Mouse (Mus musculus): ENCODE data around the gene Rfxank. TPM values are rescaled to one million over a fixed set of nuclear protein-coding genes. Genes with fewer than 3 reads are reported as not detected.

Gene Rfxank
- polyA plus RNA-seq (2015; fragmentation: Illumina TruSeq; extraction: RNeasy Lipid Tissue Mini Kit (QIAGEN cat#74804); ENCODE audit: low read depth, low replicate concordance): 14.6 TPM

GRCm38 (mm10) chr8:70139026-70139857, at the start of gene Rfxank, which contains the start of the genes Borcs8 and Mef2b:
Gene Rfxank (minus strand): TSS chr8:70139154.
Gene Borcs8 (plus strand): TSS chr8:70139499.
Gene Mef2b (plus strand): TSS chr8:70139711.

GRCm38 (mm10) chr8:70172043-70172681, 33.2 kb upstream of the Rfxank start, which contains the start of gene Tmem161a:
Gene Tmem161a (plus strand): TSS chr8:70172356.

GRCm38 (mm10) chr8:70131166-70131883, 7.6 kb downstream of the Rfxank start, which contains the start of gene Nr2c2ap:
Gene Nr2c2ap (plus strand): TSS chr8:70131333.

DNA sequence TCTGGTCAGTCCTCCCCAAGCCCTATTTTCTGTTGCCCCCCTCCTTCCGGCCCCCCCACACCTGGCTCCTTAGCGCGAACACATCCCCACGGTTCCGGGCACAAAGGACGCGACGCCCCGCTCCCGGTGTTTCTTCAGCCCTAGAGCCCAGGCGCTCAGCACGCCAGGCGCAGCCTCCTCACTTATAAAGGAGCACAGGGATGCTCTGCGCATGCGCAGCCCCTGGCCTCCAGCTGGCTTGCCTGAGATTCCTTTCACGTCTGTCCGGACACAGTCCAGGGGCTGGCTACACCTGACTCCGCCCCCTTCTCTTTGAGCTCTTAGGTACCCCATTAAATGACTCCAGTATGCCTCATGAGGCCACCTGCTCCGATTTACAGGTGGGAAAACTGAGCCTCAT, 18.3 kb downstream of the Rfxank start, which contains the start of gene Ncan:
Gene Ncan (minus strand): TSS at position 207 of the 400 bp plus-strand sequence.

GRCm38 (mm10) chr8:70083285-70083684, 55.7 kb downstream of the Rfxank start, which contains the start of gene Hapln4:
Gene Hapln4 (plus strand): TSS chr8:70083457.

Other genes with a start within 250 kb of the Rfxank start
- gene Tssk6, start 237.0 kb downstream of the Rfxank start, polyA plus RNA-seq (2015; fragmentation: Illumina TruSeq; extraction: RNeasy Lipid Tissue Mini Kit (QIAGEN cat#74804); ENCODE audit: low read depth, low replicate concordance): not detected
- 228 TPM for gene Ndufa13, start 236.6 kb downstream of the Rfxank start, polyA plus RNA-seq (2015; fragmentation: Illumina TruSeq; extraction: RNeasy Lipid Tissue Mini Kit (QIAGEN cat#74804); ENCODE audit: low read depth, low replicate concordance)
- gene Yjefn3, start 236.4 kb downstream of the Rfxank start, polyA plus RNA-seq (2015; fragmentation: Illumina TruSeq; extraction: RNeasy Lipid Tissue Mini Kit (QIAGEN cat#74804); ENCODE audit: low read depth, low replicate concordance): 14.3 TPM
- 17.6 TPM for gene Gatad2a, start 142.8 kb downstream of the Rfxank start, polyA plus RNA-seq (2015; fragmentation: Illumina TruSeq; extraction: RNeasy Lipid Tissue Mini Kit (QIAGEN cat#74804); ENCODE audit: low read depth, low replicate concordance)
- 56.6 TPM for gene Mau2, start 96.4 kb downstream of the Rfxank start, polyA plus RNA-seq (2015; fragmentation: Illumina TruSeq; extraction: RNeasy Lipid Tissue Mini Kit (QIAGEN cat#74804); ENCODE audit: low read depth, low replicate concordance)
- 40.9 TPM for gene Sugp1, start 96.3 kb downstream of the Rfxank start, polyA plus RNA-seq (2015; fragmentation: Illumina TruSeq; extraction: RNeasy Lipid Tissue Mini Kit (QIAGEN cat#74804); ENCODE audit: low read depth, low replicate concordance)
- 3.4 TPM for gene Tm6sf2, start 66.2 kb downstream of the Rfxank start, polyA plus RNA-seq (2015; fragmentation: Illumina TruSeq; extraction: RNeasy Lipid Tissue Mini Kit (QIAGEN cat#74804); ENCODE audit: low read depth, low replicate concordance)
- gene Hapln4, start 55.7 kb downstream of the Rfxank start, polyA plus RNA-seq (2015; fragmentation: Illumina TruSeq; extraction: RNeasy Lipid Tissue Mini Kit (QIAGEN cat#74804); ENCODE audit: low read depth, low replicate concordance): 85.0 TPM
- 58.0 TPM for gene Ncan, start 18.3 kb downstream of the Rfxank start, polyA plus RNA-seq (2015; fragmentation: Illumina TruSeq; extraction: RNeasy Lipid Tissue Mini Kit (QIAGEN cat#74804); ENCODE audit: low read depth, low replicate concordance)
- gene Nr2c2ap, start 7.8 kb downstream of the Rfxank start, polyA plus RNA-seq (2015; fragmentation: Illumina TruSeq; extraction: RNeasy Lipid Tissue Mini Kit (QIAGEN cat#74804); ENCODE audit: low read depth, low replicate concordance): 29.2 TPM
- 79.7 TPM for gene Borcs8, start 345 bp upstream of the Rfxank start, polyA plus RNA-seq (2015; fragmentation: Illumina TruSeq; extraction: RNeasy Lipid Tissue Mini Kit (QIAGEN cat#74804); ENCODE audit: low read depth, low replicate concordance)
- gene Mef2b, start 557 bp upstream of the Rfxank start, polyA plus RNA-seq (2015; fragmentation: Illumina TruSeq; extraction: RNeasy Lipid Tissue Mini Kit (QIAGEN cat#74804); ENCODE audit: low read depth, low replicate concordance): not detected
- 30.0 TPM for gene Tmem161a, start 33.2 kb upstream of the Rfxank start, polyA plus RNA-seq (2015; fragmentation: Illumina TruSeq; extraction: RNeasy Lipid Tissue Mini Kit (QIAGEN cat#74804); ENCODE audit: low read depth, low replicate concordance)
- gene Slc25a42, start 73.2 kb upstream of the Rfxank start, polyA plus RNA-seq (2015; fragmentation: Illumina TruSeq; extraction: RNeasy Lipid Tissue Mini Kit (QIAGEN cat#74804); ENCODE audit: low read depth, low replicate concordance): 27.2 TPM
- 63.2 TPM for gene Sugp2, start 95.1 kb upstream of the Rfxank start, polyA plus RNA-seq (2015; fragmentation: Illumina TruSeq; extraction: RNeasy Lipid Tissue Mini Kit (QIAGEN cat#74804); ENCODE audit: low read depth, low replicate concordance)
- gene Armc6, start 95.3 kb upstream of the Rfxank start, polyA plus RNA-seq (2015; fragmentation: Illumina TruSeq; extraction: RNeasy Lipid Tissue Mini Kit (QIAGEN cat#74804); ENCODE audit: low read depth, low replicate concordance): 41.9 TPM
- gene Homer3, start 143.7 kb upstream of the Rfxank start, polyA plus RNA-seq (2015; fragmentation: Illumina TruSeq; extraction: RNeasy Lipid Tissue Mini Kit (QIAGEN cat#74804); ENCODE audit: low read depth, low replicate concordance): 20.1 TPM
- gene Ddx49, start 163.3 kb upstream of the Rfxank start, polyA plus RNA-seq (2015; fragmentation: Illumina TruSeq; extraction: RNeasy Lipid Tissue Mini Kit (QIAGEN cat#74804); ENCODE audit: low read depth, low replicate concordance): 44.8 TPM
- gene Cope, start 163.4 kb upstream of the Rfxank start, polyA plus RNA-seq (2015; fragmentation: Illumina TruSeq; extraction: RNeasy Lipid Tissue Mini Kit (QIAGEN cat#74804); ENCODE audit: low read depth, low replicate concordance): 172 TPM
- 65.7 TPM for gene Cers1, start 176.6 kb upstream of the Rfxank start, polyA plus RNA-seq (2015; fragmentation: Illumina TruSeq; extraction: RNeasy Lipid Tissue Mini Kit (QIAGEN cat#74804); ENCODE audit: low read depth, low replicate concordance)
- gene Gdf1, start 190.7 kb upstream of the Rfxank start, polyA plus RNA-seq (2015; fragmentation: Illumina TruSeq; extraction: RNeasy Lipid Tissue Mini Kit (QIAGEN cat#74804); ENCODE audit: low read depth, low replicate concordance): 3.5 TPM
- gene Upf1, start 214.1 kb upstream of the Rfxank start, polyA plus RNA-seq (2015; fragmentation: Illumina TruSeq; extraction: RNeasy Lipid Tissue Mini Kit (QIAGEN cat#74804); ENCODE audit: low read depth, low replicate concordance): 29.0 TPM
- 0.18 TPM for gene Comp, start 234.4 kb upstream of the Rfxank start, polyA plus RNA-seq (2015; fragmentation: Illumina TruSeq; extraction: RNeasy Lipid Tissue Mini Kit (QIAGEN cat#74804); ENCODE audit: low read depth, low replicate concordance)